Mouse (Mus musculus): ENCODE measurements around the gene Pp2d1. TPM values are rescaled to one million over a fixed set of nuclear protein-coding genes. Genes with fewer than 3 reads are reported as not detected.

The Pp2d1 gene
- polyA plus RNA-seq, 1 experiment from 2014 or later: 0.34 TPM

- H3K4me1 ChIP-seq: 0 out of 2 replicates have a peak, but pooled peaks cover 3% of the 10 kb centered on the region
- H3K36me3 ChIP-seq: no peaks in the 10 kb centered on the region
- H3K27ac ChIP-seq: no peak overlapping the region
- 40% methylated on average over 3 of the region's 3 CpGs for WGBS
- DNase-seq (ENCODE audit: low spot score): peak; percentile 57
- no peaks in the 10 kb centered on the region for H3K9me3 ChIP-seq
- no peak overlapping the region for H3K4me3 ChIP-seq
- H3K27me3 ChIP-seq (ENCODE audit: insufficient read depth, poor library complexity, severe bottlenecking): no peaks in the 10 kb centered on the region
These were observed 18.2 kb upstream of the Pp2d1 start for GRCm38 (mm10) chr17:53557443-53557842.

- DNase-seq (ENCODE audit: low spot score): peak; percentile 27
- Histone ChIP-seq H3K4me3 (no peak overlapping the region), H3K36me3 (no peaks in the 10 kb centered on the region), H3K27me3 (ENCODE audit: insufficient read depth, poor library complexity, severe bottlenecking) (no peaks in the 10 kb centered on the region), H3K9me3 (no peaks in the 10 kb centered on the region), H3K4me1 (0 out of 2 replicates have a peak, but pooled peaks cover 3% of the 10 kb centered on the region), H3K27ac (no peak overlapping the region)
- 56% methylated on average over 3 of the region's 3 CpGs for WGBS
These were observed 15.6 kb upstream of the Pp2d1 start for GRCm38 (mm10) chr17:53554813-53555212.

- Histone ChIP-seq H3K27me3 (ENCODE audit: insufficient read depth, poor library complexity, severe bottlenecking) (no peaks in the 10 kb centered on the region), H3K4me1 (0 out of 2 replicates have a peak, but pooled peaks cover 3% of the 10 kb centered on the region), H3K36me3 (no peaks in the 10 kb centered on the region), H3K27ac (no peak overlapping the region), H3K4me3 (no peak overlapping the region), H3K9me3 (no peaks in the 10 kb centered on the region)
- 66% methylated on average over 4 of the region's 4 CpGs for WGBS
- DNase-seq (ENCODE audit: low spot score): peak; percentile 66
These were observed 14.8 kb upstream of the Pp2d1 start for GRCm38 (mm10) chr17:53554088-53554487.

GRCm38 (mm10) chr17:53551306-53552299 lies 12.4 kb upstream of the Pp2d1 start:
- Histone ChIP-seq H3K4me3 (no peak overlapping the region), H3K4me1 (no peaks in the 10 kb centered on the region), H3K36me3 (no peaks in the 10 kb centered on the region), H3K27ac (no peak overlapping the region), H3K27me3 (ENCODE audit: insufficient read depth, poor library complexity, severe bottlenecking) (no peaks in the 10 kb centered on the region), H3K9me3 (no peaks in the 10 kb centered on the region)
- peak; percentile 39 for DNase-seq (ENCODE audit: low spot score)
- WGBS: 75% methylated on average over 8 of the region's 8 CpGs

- H3K36me3 ChIP-seq: no peaks in the 10 kb centered on the region
- H3K4me1 ChIP-seq: no peaks in the 10 kb centered on the region
- no peak for DNase-seq (ENCODE audit: low spot score)
- WGBS: 71% methylated on average over 9 of the region's 9 CpGs
- no peaks in the 10 kb centered on the region for H3K27me3 ChIP-seq (ENCODE audit: insufficient read depth, poor library complexity, severe bottlenecking)
- H3K9me3 ChIP-seq: no peaks in the 10 kb centered on the region
- H3K27ac ChIP-seq: no peak overlapping the region
- H3K4me3 ChIP-seq: no peak overlapping the region
These were observed 4.5 kb upstream of the Pp2d1 start for GRCm38 (mm10) chr17:53543591-53544324.

- WGBS: 94% methylated on average over 4 of the region's 4 CpGs
- no peaks in the 10 kb centered on the region for H3K36me3 ChIP-seq
- no peak overlapping the region for H3K4me3 ChIP-seq
- DNase-seq (ENCODE audit: low spot score): no peak
- H3K27ac ChIP-seq: no peak overlapping the region
- H3K4me1 ChIP-seq: no peaks in the 10 kb centered on the region
- H3K9me3 ChIP-seq: no peaks in the 10 kb centered on the region
- H3K27me3 ChIP-seq (ENCODE audit: insufficient read depth, poor library complexity, severe bottlenecking): no peaks in the 10 kb centered on the region
These were observed 3.3 kb upstream of the Pp2d1 start for GRCm38 (mm10) chr17:53542536-53542935.

- Histone ChIP-seq H3K27ac (no peak overlapping the region), H3K36me3 (no peaks in the 10 kb centered on the region), H3K4me3 (no peak overlapping the region), H3K27me3 (ENCODE audit: insufficient read depth, poor library complexity, severe bottlenecking) (no peaks in the 10 kb centered on the region), H3K9me3 (no peaks in the 10 kb centered on the region), H3K4me1 (peaks cover 5% of the 10 kb centered on the region; the same call in 1 of the 2 replicates)
- WGBS: 47% methylated on average over 2 of the region's 2 CpGs
- DNase-seq (ENCODE audit: low spot score): no peak
These were observed 6.8 kb downstream of the Pp2d1 start for GRCm38 (mm10) chr17:53532425-53532824.

- no peaks in the 10 kb centered on the region for H3K9me3 ChIP-seq
- no peak overlapping the region for H3K27ac ChIP-seq
- no peaks in the 10 kb centered on the region for H3K27me3 ChIP-seq (ENCODE audit: insufficient read depth, poor library complexity, severe bottlenecking)
- 49% methylated on average over 2 of the region's 2 CpGs for WGBS
- no peak overlapping the region for H3K4me3 ChIP-seq
- H3K36me3 ChIP-seq: no peaks in the 10 kb centered on the region
- peaks cover 5% of the 10 kb centered on the region; the same call in 1 of the 2 replicates for H3K4me1 ChIP-seq
- no peak for DNase-seq (ENCODE audit: low spot score)
These were observed 8.1 kb downstream of the Pp2d1 start for GRCm38 (mm10) chr17:53531160-53531559.

- 83% methylated on average over 2 of the region's 2 CpGs for WGBS
- no peak overlapping the region for H3K27ac ChIP-seq
- H3K9me3 ChIP-seq: no peaks in the 10 kb centered on the region
- H3K27me3 ChIP-seq (ENCODE audit: insufficient read depth, poor library complexity, severe bottlenecking): no peaks in the 10 kb centered on the region
- H3K4me3 ChIP-seq: no peak overlapping the region
- no peaks in the 10 kb centered on the region for H3K36me3 ChIP-seq
- DNase-seq (ENCODE audit: low spot score): no peak
- peaks cover 5% of the 10 kb centered on the region; the same call in 1 of the 2 replicates for H3K4me1 ChIP-seq
These were observed 11.2 kb downstream of the Pp2d1 start for GRCm38 (mm10) chr17:53528034-53528433.

GRCm38 (mm10) chr17:53520509-53520908 lies 18.7 kb downstream of the Pp2d1 start:
- H3K27ac ChIP-seq: no peak overlapping the region
- peaks cover 5% of the 10 kb centered on the region; the same call in 1 of the 2 replicates for H3K36me3 ChIP-seq
- H3K27me3 ChIP-seq (ENCODE audit: insufficient read depth, poor library complexity, severe bottlenecking): no peaks in the 10 kb centered on the region
- H3K4me3 ChIP-seq: no peak overlapping the region
- no peaks in the 10 kb centered on the region for H3K4me1 ChIP-seq
- DNase-seq (ENCODE audit: low spot score): no peak
- no peaks in the 10 kb centered on the region for H3K9me3 ChIP-seq

GRCm38 (mm10) chr17:53519364-53519763 lies 19.9 kb downstream of the Pp2d1 start:
- no peaks in the 10 kb centered on the region for H3K4me1 ChIP-seq
- no peak overlapping the region for H3K4me3 ChIP-seq
- H3K27ac ChIP-seq: no peak overlapping the region
- H3K27me3 ChIP-seq (ENCODE audit: insufficient read depth, poor library complexity, severe bottlenecking): no peaks in the 10 kb centered on the region
- no peak for DNase-seq (ENCODE audit: low spot score)
- H3K36me3 ChIP-seq: peaks cover 5% of the 10 kb centered on the region; the same call in 1 of the 2 replicates
- H3K9me3 ChIP-seq: no peaks in the 10 kb centered on the region

- WGBS: 84% methylated on average over 2 of the region's 2 CpGs
- Histone ChIP-seq H3K36me3 (peaks cover 7% of the 10 kb centered on the region; the same call in 1 of the 2 replicates), H3K27ac (no peak overlapping the region), H3K4me1 (no peaks in the 10 kb centered on the region), H3K27me3 (ENCODE audit: insufficient read depth, poor library complexity, severe bottlenecking) (no peaks in the 10 kb centered on the region), H3K4me3 (no peak overlapping the region), H3K9me3 (no peaks in the 10 kb centered on the region)
- no peak for DNase-seq (ENCODE audit: low spot score)
These were observed 26.8 kb downstream of the Pp2d1 start for GRCm38 (mm10) chr17:53512311-53512951.
